Mouse (Mus musculus): ENCODE measurements around the gene A930018P22Rik.

- TF ChIP-seq CTCF (IDR thresholded peaks at IDR 0.05; ENCODE audit: extremely low read depth, insufficient read length, insufficient replicate concordance, low read depth, low read length) (no peak), POLR2A (IDR thresholded peaks at IDR 0.05; ENCODE audit: low read depth, low read length) (no peak)
These were observed 30.8 kb downstream of the A930018P22Rik start for GRCm38 (mm10) chr2:104153345-104153744.
